Mouse (Mus musculus) Patski (cell line): ENCODE data around the gene Nat8f3. TPM values are rescaled to one million over a fixed set of nuclear protein-coding genes. Genes with fewer than 3 reads are reported as not detected.

Source experiments
- polyA plus RNA-seq: library from polyadenylated mRNA; unstranded; gene quantifications from one replicate; pipeline ENCODE4 v1.2.3, GENCODE M21; 2021

The Nat8f3 gene
- polyA plus RNA-seq, 1 experiment from 2014 or later: 2.2 TPM

Other genes starting within 250 kb of the Nat8f3 start
- gene Alms1, start 178.2 kb downstream of the Nat8f3 start, polyA plus RNA-seq: 5.4 TPM
- gene Nat8f7, start 52.5 kb downstream of the Nat8f3 start, polyA plus RNA-seq: 0.24 TPM
- gene Nat8f6, start 55.2 kb upstream of the Nat8f3 start, polyA plus RNA-seq: 0.64 TPM
- not detected for gene Nat8f5, start 55.2 kb upstream of the Nat8f3 start, polyA plus RNA-seq
- 0.22 TPM for gene Nat8, start 66.3 kb upstream of the Nat8f3 start, polyA plus RNA-seq
- 0.01 TPM for gene Nat8f2, start 103.4 kb upstream of the Nat8f3 start, polyA plus RNA-seq
- gene Nat8f4, start 139.1 kb upstream of the Nat8f3 start, polyA plus RNA-seq: 0.27 TPM
- 37.6 TPM for gene Tprkb, start 146.1 kb upstream of the Nat8f3 start, polyA plus RNA-seq
- 8.3 TPM for gene Nat8f1, start 149.9 kb upstream of the Nat8f3 start, polyA plus RNA-seq
- 50.1 TPM for gene Dusp11, start 195.9 kb upstream of the Nat8f3 start, polyA plus RNA-seq